Mouse (Mus musculus): ENCODE results near the gene Fgd5. TPM values are rescaled to one million over a fixed set of nuclear protein-coding genes. Genes with fewer than 3 reads are reported as not detected.

Gene Fgd5
- not detected for polyA plus RNA-seq (2017; shearing (Covaris generic))

DNA sequence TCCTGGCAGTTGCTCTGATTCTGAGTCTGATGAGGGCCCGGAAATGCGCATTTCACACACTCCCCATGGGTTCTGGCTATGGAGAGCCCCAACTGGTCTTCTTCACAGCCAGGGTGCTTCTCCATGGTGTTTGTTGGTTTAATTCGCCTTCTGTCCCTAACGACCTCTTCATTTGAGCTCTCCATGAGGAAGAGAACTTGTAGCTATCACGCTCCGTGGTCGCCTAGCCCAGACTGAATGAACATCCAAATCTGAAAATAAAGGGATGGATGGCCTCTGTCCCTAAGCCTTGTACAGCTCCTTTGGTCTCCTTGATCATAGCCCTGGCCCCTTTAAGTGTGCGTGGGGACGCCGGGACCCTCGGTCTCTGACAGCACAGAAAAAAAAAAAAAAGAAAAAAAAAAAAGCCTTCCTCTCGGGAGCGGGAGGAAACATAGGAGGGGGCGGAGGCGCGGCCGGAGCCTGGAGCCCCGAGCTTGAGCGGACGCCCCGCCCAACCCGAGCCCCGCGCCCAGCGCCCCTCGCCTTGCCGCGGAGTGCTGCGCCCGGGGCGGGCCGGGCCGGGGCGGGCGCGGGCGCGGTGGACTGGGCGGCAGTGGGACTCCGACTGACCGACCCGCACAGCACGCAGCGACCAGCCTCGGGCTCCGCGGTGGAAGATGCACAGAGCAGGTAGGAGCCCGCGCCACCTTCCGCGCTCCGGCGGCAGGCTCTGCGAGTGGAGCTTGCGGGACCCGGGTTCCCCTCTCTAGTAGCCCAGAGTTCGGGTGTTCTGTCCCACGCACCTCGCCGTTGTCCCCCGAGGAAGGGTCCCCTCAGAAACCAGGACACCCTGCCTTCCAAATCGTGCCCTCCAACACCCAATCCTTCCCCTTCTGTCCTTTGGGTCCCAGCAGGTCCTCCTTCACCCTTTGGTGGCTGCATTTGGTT is at the start of gene Fgd5:
Fgd5 (plus strand) TSS at position 508 of the 930 bp plus-strand sequence.

GRCm38 (mm10) chr6:92091130-92091591 is 112.5 kb downstream of the Fgd5 start, which contains the start of gene Nr2c2:
Gene Nr2c2 (plus strand): TSS chr6:92091390.

Other genes starting within 250 kb of the Fgd5 start
- gene Grip2, start 151.6 kb upstream of the Fgd5 start, polyA plus RNA-seq (2017; shearing (Covaris generic)): 0.10 TPM
- 35.7 TPM for gene Ccdc174, start 100.8 kb upstream of the Fgd5 start, polyA plus RNA-seq (2017; shearing (Covaris generic))
- gene 4930590J08Rik, start 76.1 kb upstream of the Fgd5 start, polyA plus RNA-seq (2017; shearing (Covaris generic)): not detected
- 43.0 TPM for gene Nr2c2, start 112.5 kb downstream of the Fgd5 start, polyA plus RNA-seq (2017; shearing (Covaris generic))
- gene Mrps25, start 205.2 kb downstream of the Fgd5 start, polyA plus RNA-seq (2017; shearing (Covaris generic)): 56.3 TPM
- gene Rbsn, start 236.0 kb downstream of the Fgd5 start, polyA plus RNA-seq (2017; shearing (Covaris generic)): 35.5 TPM

Measured in inflammation-experienced regulatory T-cells, adult 16 weeks (primary cell).